Mouse (Mus musculus) kidney, adult 2 months (tissue): ENCODE results near the gene Slc26a8. TPM values are rescaled to one million over a fixed set of nuclear protein-coding genes. Genes with fewer than 3 reads are reported as not detected.

Experiments used
- DNase-seq: peaks from one replicate; pipeline ENCODE4 v3.0.0; 2021
- H3K27ac ChIP-seq: fragments of 200-500 bp; 2 replicates; pipeline ENCODE4 v1.5.1; 2012; ENCODE audit warnings: low read depth, low read length, control low read depth, inconsistent platforms; ENCODE audit not compliant: insufficient read depth
- H3K27me3 ChIP-seq: fragments of 200-500 bp; replicated peaks from 2 replicates; pipeline ENCODE4 v1.6.1; 2012; ENCODE audit warnings: mild to moderate bottlenecking, moderate library complexity, low read length, inconsistent platforms; ENCODE audit not compliant: control insufficient read depth, insufficient read depth
- H3K36me3 ChIP-seq: fragments of 200-500 bp; 2 replicates; pipeline ENCODE4 v1.6.1; 2012; ENCODE audit warnings: mild to moderate bottlenecking, moderate library complexity, low read length, inconsistent platforms; ENCODE audit not compliant: control insufficient read depth, insufficient read depth
- H3K4me1 ChIP-seq: fragments of 200-500 bp; 2 replicates; pipeline ENCODE4 v1.6.1; 2011; ENCODE audit warnings: low read length; ENCODE audit not compliant: control insufficient read depth, insufficient read depth
- H3K4me3 ChIP-seq: fragments of 200-500 bp; 2 replicates; pipeline ENCODE4 v1.5.1; 2011; ENCODE audit warnings: mild to moderate bottlenecking, low read depth, low read length, control low read depth; ENCODE audit not compliant: insufficient read depth
- CTCF ChIP-seq: fragments of 200-500 bp; conservative IDR thresholded peaks from 2 replicates; pipeline ENCODE4 v1.5.1; 2011; ENCODE audit warnings: low read depth, mild to moderate bottlenecking, control low read depth, low read length, moderate library complexity, mixed read lengths; ENCODE audit not compliant: insufficient read depth, insufficient read length
- POLR2A ChIP-seq: fragments of 200-500 bp; IDR thresholded peaks from one replicate; pipeline ENCODE4 v1.6.1; 2011; ENCODE audit warnings: low read depth, low read length, control low read depth
- WGBS: fragments of 180-500 bp; shearing (Covaris S2); methylation state at CpG from one replicate; pipeline ENCODE4 v1.1.7; 2018; 5-methylcytosine and 5-hydroxymethylcytosine counted together
- polyA plus RNA-seq: library from polyadenylated mRNA; depleted of rRNA; stranded (reverse); fragments of >200 nt; gene quantifications from 2 replicates; pipeline ENCODE4 v1.2.3, GENCODE M21; 2012

The Slc26a8 gene
- polyA plus RNA-seq, 1 experiment = 0.86 TPM

GRCm38 (mm10) chr17:28644112-28644511, 45.9 kb downstream of the Slc26a8 start:
- TF ChIP-seq CTCF (no peak), POLR2A (no peak)
- 44% methylated on average over 4 of the region's 4 CpGs for WGBS
- Histone ChIP-seq H3K4me3 (no peak overlapping the region), H3K27ac (no peak overlapping the region), H3K36me3 (no peaks in the 10 kb centered on the region), H3K27me3 (no peaks in the 10 kb centered on the region), H3K4me1 (no peaks in the 10 kb centered on the region)
- no peak for DNase-seq

GRCm38 (mm10) chr17:28643697-28644096, 46.3 kb downstream of the Slc26a8 start:
- TF ChIP-seq POLR2A (no peak), CTCF (no peak)
- H3K4me3 ChIP-seq = no peak overlapping the region
- WGBS = 52% methylated on average over 3 of the region's 3 CpGs
- DNase-seq = no peak
- H3K4me1 ChIP-seq = no peaks in the 10 kb centered on the region
- H3K27ac ChIP-seq = no peak overlapping the region
- no peaks in the 10 kb centered on the region for H3K36me3 ChIP-seq
- no peaks in the 10 kb centered on the region for H3K27me3 ChIP-seq

- no peak for DNase-seq
- TF ChIP-seq POLR2A (no peak), CTCF (no peak)
- Histone ChIP-seq H3K27ac (no peak overlapping the region), H3K27me3 (no peaks in the 10 kb centered on the region), H3K36me3 (no peaks in the 10 kb centered on the region), H3K4me3 (no peak overlapping the region), H3K4me1 (no peaks in the 10 kb centered on the region)
- 88% methylated on average over 3 of the region's 3 CpGs for WGBS
These were observed 49.9 kb downstream of the Slc26a8 start for GRCm38 (mm10) chr17:28640113-28640512.

GRCm38 (mm10) chr17:28637711-28638690, 52.0 kb downstream of the Slc26a8 start:
- WGBS = 65% methylated on average over 7 of the region's 7 CpGs
- Histone ChIP-seq H3K4me3 (no peak overlapping the region), H3K36me3 (no peaks in the 10 kb centered on the region), H3K27ac (no peak overlapping the region), H3K4me1 (no peaks in the 10 kb centered on the region), H3K27me3 (no peaks in the 10 kb centered on the region)
- peak; percentile 81 for DNase-seq
- TF ChIP-seq POLR2A = no peak
- TF ChIP-seq CTCF = no peak

GRCm38 (mm10) chr17:28635842-28636241, 54.2 kb downstream of the Slc26a8 start:
- no peak overlapping the region for H3K27ac ChIP-seq

GRCm38 (mm10) chr17:28629125-28629524, 60.9 kb downstream of the Slc26a8 start:
- WGBS = 61% methylated on average over 3 of the region's 3 CpGs
- TF ChIP-seq POLR2A = no peak
- TF ChIP-seq CTCF = 0 out of 2 replicates have a peak, but pooled peaks have one; percentile 25

More at GRCm38 (mm10) chr17:28635842-28636241, 54.2 kb downstream of the Slc26a8 start:
- WGBS = 95% methylated on average over 5 of the region's 5 CpGs
- no peaks in the 10 kb centered on the region for H3K4me1 ChIP-seq
- no peaks in the 10 kb centered on the region for H3K27me3 ChIP-seq
- H3K36me3 ChIP-seq = no peaks in the 10 kb centered on the region
- TF ChIP-seq CTCF (no peak), POLR2A (no peak)
- H3K4me3 ChIP-seq = no peak overlapping the region
- DNase-seq = no peak

More at GRCm38 (mm10) chr17:28629125-28629524, 60.9 kb downstream of the Slc26a8 start:
- DNase-seq = no peak
- Histone ChIP-seq H3K4me3 (no peak overlapping the region), H3K27ac (no peak overlapping the region), H3K4me1 (peaks cover 3% of the 10 kb centered on the region; the same call in 1 of the 2 replicates), H3K36me3 (no peaks in the 10 kb centered on the region), H3K27me3 (no peaks in the 10 kb centered on the region)
